Mouse (Mus musculus): ENCODE results near the gene Fam20a. TPM values are rescaled to one million over a fixed set of nuclear protein-coding genes. Genes with fewer than 3 reads are reported as not detected.

Fam20a gene
- polyA plus RNA-seq, 1 experiment from 2014 or later: 2.5 TPM

DNA sequence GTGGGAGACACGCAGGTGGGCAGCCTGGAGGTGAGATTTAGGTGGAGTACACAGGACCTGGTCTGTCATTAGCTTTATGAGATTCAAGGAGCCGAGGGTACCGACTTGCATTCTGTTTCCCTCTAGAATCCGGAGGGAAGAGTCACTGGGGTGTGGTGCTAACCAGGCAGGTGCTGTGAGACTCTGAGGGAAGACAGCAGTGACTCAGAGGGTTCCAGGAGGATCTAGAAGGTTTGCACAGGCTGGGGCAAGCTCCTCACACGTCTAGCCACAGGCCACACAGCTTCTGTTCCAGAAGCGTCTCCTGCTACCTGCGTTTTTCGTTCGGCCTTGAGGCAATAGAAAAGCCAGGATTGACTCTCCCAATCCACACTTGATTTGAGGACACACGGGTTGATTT is 23.3 kb downstream of the Fam20a start:
- H3K27me3 ChIP-seq: no peaks in the 10 kb centered on the region
- ATAC-seq (ENCODE audit: low FRiP score, low read depth): no peak
- no peak overlapping the region for H3K27ac ChIP-seq (replicated peaks)
- no peak overlapping the region for H3K4me2 ChIP-seq (replicated peaks)
- no peaks in the 10 kb centered on the region for H3K9me3 ChIP-seq
- H3K4me3 ChIP-seq: no peak overlapping the region
- H3K36me3 ChIP-seq: no peaks in the 10 kb centered on the region
- no peak overlapping the region for H3K9ac ChIP-seq (replicated peaks)
- 94% methylated on average over 10 of the region's 10 CpGs for WGBS
- H3K4me1 ChIP-seq: peaks cover 2% of the 10 kb centered on the region; the same call in 1 of the 2 replicates

DNA sequence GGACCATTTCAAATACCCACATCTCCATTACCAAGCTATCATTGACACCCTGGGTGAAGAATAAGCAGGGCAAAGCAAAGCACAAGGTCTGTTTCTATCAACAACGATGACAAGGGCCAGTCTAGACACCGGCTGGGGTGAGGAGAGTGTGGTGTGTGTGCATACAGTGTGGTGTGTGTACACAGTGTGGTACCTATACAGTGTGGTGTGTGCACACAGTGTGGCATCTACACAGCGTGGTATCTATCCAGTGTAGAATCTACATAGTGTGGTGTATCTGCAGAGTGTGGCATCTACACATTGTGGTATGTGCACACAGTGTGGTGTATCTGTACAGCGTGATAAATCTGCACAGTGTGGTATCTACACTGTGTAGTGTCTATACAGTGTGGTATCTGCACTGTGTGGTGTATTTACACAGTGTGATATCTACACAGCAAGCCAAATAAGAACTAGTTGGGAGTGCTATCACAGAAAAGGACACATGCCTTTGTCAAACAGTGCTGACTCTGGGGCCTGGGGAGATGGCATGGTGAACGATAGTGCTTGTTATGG is 24.9 kb downstream of the Fam20a start:
- Histone ChIP-seq H3K4me1 (no peaks in the 10 kb centered on the region), H3K4me3 (no peak overlapping the region), H3K4me2 (replicated peaks) (no peak overlapping the region), H3K9ac (replicated peaks) (no peak overlapping the region), H3K36me3 (no peaks in the 10 kb centered on the region), H3K27me3 (no peaks in the 10 kb centered on the region), H3K27ac (replicated peaks) (no peak overlapping the region), H3K9me3 (no peaks in the 10 kb centered on the region)
- 93% methylated on average over 5 of the region's 5 CpGs for WGBS
- no peak for ATAC-seq (ENCODE audit: low FRiP score, low read depth)

DNA sequence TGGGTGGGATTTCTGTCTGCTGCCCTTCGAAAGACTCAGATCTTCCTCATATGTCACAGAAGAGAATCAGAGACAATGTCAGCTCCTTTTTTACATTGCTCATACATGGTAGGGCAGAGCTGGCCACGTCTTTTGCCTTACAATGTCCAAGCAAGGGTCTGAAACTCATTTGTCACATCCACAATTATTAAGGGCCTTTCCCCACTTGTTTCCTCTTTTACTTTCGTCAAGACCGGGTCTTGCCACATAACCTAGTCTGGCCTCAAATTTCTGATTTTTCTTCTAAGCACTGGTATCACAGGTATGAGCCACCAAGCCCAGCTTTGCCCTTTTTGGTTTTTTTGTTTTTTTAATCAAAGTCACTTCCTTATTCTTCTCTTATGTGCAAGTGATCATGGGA is 25.6 kb downstream of the Fam20a start:
- Histone ChIP-seq H3K4me2 (replicated peaks) (no peak overlapping the region), H3K27ac (replicated peaks) (no peak overlapping the region), H3K36me3 (no peaks in the 10 kb centered on the region), H3K9ac (replicated peaks) (no peak overlapping the region), H3K4me1 (no peaks in the 10 kb centered on the region), H3K27me3 (no peaks in the 10 kb centered on the region), H3K4me3 (no peak overlapping the region), H3K9me3 (no peaks in the 10 kb centered on the region)
- ATAC-seq (ENCODE audit: low FRiP score, low read depth): no peak
- 86% methylated on average over 4 of the region's 4 CpGs for WGBS

DNA sequence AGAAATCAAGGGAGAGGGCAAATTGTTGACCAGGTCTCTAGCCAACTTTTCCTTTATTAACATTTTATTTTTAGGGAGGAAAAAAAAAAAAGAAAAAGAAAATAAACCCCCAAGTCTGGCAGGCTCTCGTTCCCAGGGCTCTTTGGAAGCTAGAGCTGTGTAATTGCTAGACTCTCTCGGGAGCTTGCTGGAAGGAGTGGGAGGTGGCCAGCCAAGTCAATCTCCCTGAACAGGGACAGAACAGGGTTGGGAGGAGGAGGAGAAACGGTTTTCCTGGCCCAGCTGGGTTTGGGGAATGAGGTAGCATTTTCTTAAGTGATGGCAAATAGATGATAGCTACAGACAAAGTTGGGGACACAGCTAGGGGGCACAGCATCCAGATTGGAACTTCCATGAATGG is 29.3 kb downstream of the Fam20a start:
- H3K27ac ChIP-seq (replicated peaks): no peak overlapping the region
- H3K4me3 ChIP-seq: no peak overlapping the region
- no peaks in the 10 kb centered on the region for H3K9me3 ChIP-seq
- no peak overlapping the region for H3K9ac ChIP-seq (replicated peaks)
- H3K4me1 ChIP-seq: no peaks in the 10 kb centered on the region
- H3K27me3 ChIP-seq: no peaks in the 10 kb centered on the region
- no peak overlapping the region for H3K4me2 ChIP-seq (replicated peaks)
- 44% methylated on average over 3 of the region's 3 CpGs for WGBS
- no peak for ATAC-seq (ENCODE audit: low FRiP score, low read depth)
- no peaks in the 10 kb centered on the region for H3K36me3 ChIP-seq

GRCm38 (mm10) chr11:109689539-109689938 is 32.5 kb downstream of the Fam20a start:
- peaks cover 3% of the 10 kb centered on the region; the same call in 1 of the 2 replicates for H3K27me3 ChIP-seq
- H3K36me3 ChIP-seq: no peaks in the 10 kb centered on the region
- H3K27ac ChIP-seq (replicated peaks): no peak overlapping the region
- WGBS: 88% methylated on average over 4 of the region's 4 CpGs
- H3K4me1 ChIP-seq: no peaks in the 10 kb centered on the region
- H3K4me3 ChIP-seq: no peak overlapping the region
- ATAC-seq (ENCODE audit: low FRiP score, low read depth): no peak
- H3K9ac ChIP-seq (replicated peaks): no peak overlapping the region
- H3K4me2 ChIP-seq (replicated peaks): no peak overlapping the region
- no peaks in the 10 kb centered on the region for H3K9me3 ChIP-seq

GRCm38 (mm10) chr11:109682221-109682620 is 39.9 kb downstream of the Fam20a start:
- H3K9me3 ChIP-seq: no peaks in the 10 kb centered on the region
- no peaks in the 10 kb centered on the region for H3K4me1 ChIP-seq
- H3K27me3 ChIP-seq: peaks cover 15% of the 10 kb centered on the region
- no peak for ATAC-seq (ENCODE audit: low FRiP score, low read depth)
- H3K9ac ChIP-seq (replicated peaks): no peak overlapping the region
- no peak overlapping the region for H3K27ac ChIP-seq (replicated peaks)
- H3K36me3 ChIP-seq: no peaks in the 10 kb centered on the region
- H3K4me2 ChIP-seq (replicated peaks): no peak overlapping the region
- H3K4me3 ChIP-seq: no peak overlapping the region
- 91% methylated on average over 6 of the region's 6 CpGs for WGBS

DNA sequence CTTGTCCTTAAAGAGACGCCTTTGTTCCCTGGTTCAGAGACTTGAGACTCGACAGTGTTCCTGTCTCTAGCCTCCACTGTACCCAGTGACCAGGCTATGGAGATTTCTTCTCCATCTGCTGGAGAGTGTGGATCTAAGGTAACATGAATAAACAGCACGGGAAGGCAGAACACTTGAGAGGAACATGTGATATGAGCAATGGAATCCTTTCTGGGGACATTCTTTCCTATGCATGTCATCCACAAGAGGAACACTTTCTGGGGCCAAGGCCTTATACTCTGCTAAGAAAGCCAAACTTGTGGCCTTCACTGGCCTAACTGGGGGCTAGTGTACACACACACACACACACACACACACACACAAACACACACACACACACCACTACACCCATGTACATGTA is 40.5 kb downstream of the Fam20a start:
- H3K9me3 ChIP-seq: no peaks in the 10 kb centered on the region
- H3K27ac ChIP-seq (replicated peaks): no peak overlapping the region
- H3K4me3 ChIP-seq: no peak overlapping the region
- H3K36me3 ChIP-seq: no peaks in the 10 kb centered on the region
- no peak for ATAC-seq (ENCODE audit: low FRiP score, low read depth)
- no peaks in the 10 kb centered on the region for H3K4me1 ChIP-seq
- peaks cover 21% of the 10 kb centered on the region for H3K27me3 ChIP-seq
- no peak overlapping the region for H3K9ac ChIP-seq (replicated peaks)
- no peak overlapping the region for H3K4me2 ChIP-seq (replicated peaks)
- WGBS: 80% methylated on average over 3 of the region's 3 CpGs

DNA sequence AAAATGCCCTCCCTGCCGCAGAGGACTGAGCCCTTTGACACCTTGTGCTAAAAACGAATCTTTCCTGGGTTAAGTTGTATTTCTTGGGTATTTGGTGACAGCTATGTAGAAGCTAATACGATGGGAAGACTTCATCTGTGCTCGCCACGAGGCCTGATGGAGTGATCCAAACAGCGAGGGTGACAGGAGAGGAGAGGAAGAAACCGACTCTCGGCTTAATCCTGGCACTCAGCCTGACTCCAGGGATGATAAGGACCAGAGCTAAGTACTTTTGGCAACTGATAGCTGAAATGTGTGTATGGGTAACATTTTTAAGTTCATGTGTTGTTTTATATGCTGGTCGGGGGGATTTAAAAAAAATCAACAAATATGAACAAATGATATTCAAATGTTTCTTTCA is 41.1 kb downstream of the Fam20a start:
- H3K4me2 ChIP-seq (replicated peaks): no peak overlapping the region
- no peaks in the 10 kb centered on the region for H3K9me3 ChIP-seq
- H3K4me1 ChIP-seq: no peaks in the 10 kb centered on the region
- ATAC-seq (ENCODE audit: low FRiP score, low read depth): no peak
- H3K36me3 ChIP-seq: no peaks in the 10 kb centered on the region
- WGBS: 83% methylated on average over 9 of the region's 9 CpGs
- H3K27ac ChIP-seq (replicated peaks): no peak overlapping the region
- peaks cover 26% of the 10 kb centered on the region for H3K27me3 ChIP-seq
- H3K4me3 ChIP-seq: no peak overlapping the region
- H3K9ac ChIP-seq (replicated peaks): no peak overlapping the region

DNA sequence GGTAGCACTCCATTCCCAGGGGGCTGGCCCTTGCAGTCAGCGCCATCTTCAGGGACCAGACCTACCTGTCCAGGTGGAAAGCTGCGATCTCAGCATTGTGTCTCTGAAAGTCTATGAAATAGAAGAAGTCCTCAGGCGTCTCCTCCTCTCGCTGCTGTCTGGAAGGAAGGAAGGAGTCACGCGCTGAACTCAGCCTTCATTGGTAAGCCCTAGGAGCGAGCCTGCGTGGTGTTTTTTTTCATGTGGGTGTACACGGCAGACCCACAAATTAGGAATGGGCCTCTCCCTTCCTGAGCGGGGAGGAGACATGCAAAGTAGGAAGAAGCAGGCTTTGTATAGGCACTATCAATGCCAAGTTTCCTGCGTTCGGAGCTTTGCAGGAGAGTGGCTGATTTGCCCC is 43.8 kb downstream of the Fam20a start:
- ATAC-seq (ENCODE audit: low FRiP score, low read depth): no peak
- WGBS: 78% methylated on average over 12 of the region's 12 CpGs
- H3K36me3 ChIP-seq: no peaks in the 10 kb centered on the region

GRCm38 (mm10) chr11:109676621-109677373 is 45.3 kb downstream of the Fam20a start:
- H3K27ac ChIP-seq (replicated peaks): no peak overlapping the region
- H3K27me3 ChIP-seq: peaks cover 30% of the 10 kb centered on the region; the same call in 1 of the 2 replicates
- no peak for ATAC-seq (ENCODE audit: low FRiP score, low read depth)
- H3K4me2 ChIP-seq (replicated peaks): no peak overlapping the region
- H3K36me3 ChIP-seq: no peaks in the 10 kb centered on the region
- H3K4me1 ChIP-seq: no peaks in the 10 kb centered on the region
- H3K9me3 ChIP-seq: no peaks in the 10 kb centered on the region
- no peak overlapping the region for H3K4me3 ChIP-seq
- no peak overlapping the region for H3K9ac ChIP-seq (replicated peaks)
- 50% methylated on average over 11 of the region's 12 CpGs for WGBS

More for the DNA sequence above, 43.8 kb downstream of the Fam20a start:
- H3K4me1 ChIP-seq: no peaks in the 10 kb centered on the region
- H3K9me3 ChIP-seq: no peaks in the 10 kb centered on the region
- peaks cover 30% of the 10 kb centered on the region; the same call in 1 of the 2 replicates for H3K27me3 ChIP-seq
- no peak overlapping the region for H3K27ac ChIP-seq (replicated peaks)
- no peak overlapping the region for H3K4me2 ChIP-seq (replicated peaks)
- H3K9ac ChIP-seq (replicated peaks): no peak overlapping the region
- H3K4me3 ChIP-seq: no peak overlapping the region

- Histone ChIP-seq H3K4me3 (no peak overlapping the region), H3K9me3 (no peaks in the 10 kb centered on the region), H3K4me1 (no peaks in the 10 kb centered on the region), H3K36me3 (0 out of 2 replicates have a peak, but pooled peaks cover 3% of the 10 kb centered on the region), H3K27ac (replicated peaks) (no peak overlapping the region), H3K4me2 (replicated peaks) (no peak overlapping the region), H3K27me3 (peaks cover 30% of the 10 kb centered on the region; the same call in 1 of the 2 replicates), H3K9ac (replicated peaks) (no peak overlapping the region)
- 86% methylated on average over 9 of the region's 9 CpGs for WGBS
- ATAC-seq (ENCODE audit: low FRiP score, low read depth): no peak
Observed at GRCm38 (mm10) chr11:109675771-109676170, 46.3 kb downstream of the Fam20a start.

- Histone ChIP-seq H3K27me3 (peaks cover 30% of the 10 kb centered on the region; the same call in 1 of the 2 replicates), H3K4me3 (no peak overlapping the region), H3K36me3 (peaks cover 8% of the 10 kb centered on the region), H3K9me3 (no peaks in the 10 kb centered on the region), H3K27ac (replicated peaks) (no peak overlapping the region), H3K9ac (replicated peaks) (no peak overlapping the region), H3K4me1 (no peaks in the 10 kb centered on the region), H3K4me2 (replicated peaks) (no peak overlapping the region)
- no peak for ATAC-seq (ENCODE audit: low FRiP score, low read depth)
- 92% methylated on average over 3 of the region's 3 CpGs for WGBS
Observed at GRCm38 (mm10) chr11:109675208-109675607, 46.9 kb downstream of the Fam20a start.

Measured in midbrain, embryonic 12.5 days (tissue).